Mouse (Mus musculus) bone marrow macrophage, adult 2 months (primary cell): ENCODE results near the gene Cdk14.

Experiments
- CTCF ChIP-seq: IDR thresholded peaks from 2 replicates; pipeline ENCODE4 v1.5.1; 2012; ENCODE audit warnings: low read depth, mild to moderate bottlenecking, low read length, moderate library complexity
- POLR2A ChIP-seq: IDR thresholded peaks from 2 replicates; pipeline ENCODE4 v1.6.1; 2012; ENCODE audit warnings: mild to moderate bottlenecking, low read depth, low read length, borderline replicate concordance

GRCm38 (mm10) chr5:4934491-4934890 is 485.6 kb downstream of the Cdk14 start:
- TF ChIP-seq POLR2A (no peak), CTCF (no peak)
